Mouse (Mus musculus): ENCODE data around the gene Dhps.
"Not testable (repeated sequence)": the region's sequence is repeated elsewhere in the genome, so short reads cannot be mapped to it uniquely, and the experiment has no call there.

Gene Dhps

DNA sequence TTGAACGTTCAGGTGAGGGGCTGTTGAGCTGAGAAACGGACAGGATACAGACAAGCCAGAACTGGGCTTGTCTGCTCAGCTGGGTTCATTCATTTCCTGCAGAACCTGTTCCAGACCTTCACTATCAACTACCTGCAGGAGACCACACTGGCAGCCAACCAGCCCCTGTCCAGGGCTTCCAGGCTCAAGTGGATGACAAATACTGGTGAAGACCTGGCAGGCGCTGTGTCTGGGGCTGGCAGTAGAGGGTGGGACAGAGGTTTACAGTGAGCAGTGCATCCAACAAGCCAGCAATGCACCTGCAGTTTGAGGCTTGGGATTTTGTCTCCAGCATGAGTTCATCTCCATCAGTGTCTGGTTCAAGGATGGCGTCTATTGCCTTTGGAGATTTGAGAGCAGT, 25.3 kb downstream of the Dhps start:
- no peak for DNase-seq

GRCm38 (mm10) chr8:85100076-85100665, 28.6 kb downstream of the Dhps start:
- no peak for DNase-seq

DNA sequence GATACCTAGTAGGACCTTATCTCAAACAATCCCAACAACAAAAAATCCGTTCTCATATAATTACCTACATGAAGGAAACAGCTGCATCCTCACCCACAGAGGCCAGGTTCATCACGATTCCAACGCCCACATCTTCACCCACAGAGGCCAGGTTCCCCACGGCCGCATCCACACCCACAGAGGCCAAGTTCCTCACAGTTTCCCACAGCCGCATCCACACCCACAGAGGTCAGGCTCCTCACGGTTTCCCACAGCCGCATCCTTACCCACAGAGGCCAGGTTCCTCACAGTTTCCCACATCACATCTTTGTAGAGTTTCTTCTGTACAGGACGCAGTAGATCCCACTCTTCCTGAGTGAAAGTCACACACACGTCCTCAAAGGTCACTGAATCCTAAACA, 41.7 kb downstream of the Dhps start:
- DNase-seq: no peak

DNA sequence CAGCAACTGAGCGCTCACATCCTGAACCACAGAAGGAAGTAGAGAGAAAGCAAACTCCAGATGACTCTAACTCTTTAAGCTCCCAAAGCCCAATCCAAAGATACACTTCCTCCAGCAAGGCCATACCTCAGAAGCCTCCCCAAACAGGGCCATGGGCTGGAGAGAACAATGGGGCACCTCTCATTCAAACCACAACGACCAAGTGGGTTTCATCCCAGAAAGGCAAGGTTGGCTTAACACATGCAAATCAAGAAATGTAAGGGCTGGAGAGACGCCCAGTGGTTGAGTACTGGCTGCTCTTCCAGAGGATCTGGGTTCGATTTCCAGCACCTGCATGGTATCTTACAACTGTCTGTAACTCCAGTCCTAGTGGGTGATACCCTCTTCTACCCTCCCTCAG, 43.9 kb downstream of the Dhps start:
- no peak for DNase-seq

- DNase-seq: no peak
Measured at GRCm38 (mm10) chr8:85116984-85117383, 45.4 kb downstream of the Dhps start.

DNA sequence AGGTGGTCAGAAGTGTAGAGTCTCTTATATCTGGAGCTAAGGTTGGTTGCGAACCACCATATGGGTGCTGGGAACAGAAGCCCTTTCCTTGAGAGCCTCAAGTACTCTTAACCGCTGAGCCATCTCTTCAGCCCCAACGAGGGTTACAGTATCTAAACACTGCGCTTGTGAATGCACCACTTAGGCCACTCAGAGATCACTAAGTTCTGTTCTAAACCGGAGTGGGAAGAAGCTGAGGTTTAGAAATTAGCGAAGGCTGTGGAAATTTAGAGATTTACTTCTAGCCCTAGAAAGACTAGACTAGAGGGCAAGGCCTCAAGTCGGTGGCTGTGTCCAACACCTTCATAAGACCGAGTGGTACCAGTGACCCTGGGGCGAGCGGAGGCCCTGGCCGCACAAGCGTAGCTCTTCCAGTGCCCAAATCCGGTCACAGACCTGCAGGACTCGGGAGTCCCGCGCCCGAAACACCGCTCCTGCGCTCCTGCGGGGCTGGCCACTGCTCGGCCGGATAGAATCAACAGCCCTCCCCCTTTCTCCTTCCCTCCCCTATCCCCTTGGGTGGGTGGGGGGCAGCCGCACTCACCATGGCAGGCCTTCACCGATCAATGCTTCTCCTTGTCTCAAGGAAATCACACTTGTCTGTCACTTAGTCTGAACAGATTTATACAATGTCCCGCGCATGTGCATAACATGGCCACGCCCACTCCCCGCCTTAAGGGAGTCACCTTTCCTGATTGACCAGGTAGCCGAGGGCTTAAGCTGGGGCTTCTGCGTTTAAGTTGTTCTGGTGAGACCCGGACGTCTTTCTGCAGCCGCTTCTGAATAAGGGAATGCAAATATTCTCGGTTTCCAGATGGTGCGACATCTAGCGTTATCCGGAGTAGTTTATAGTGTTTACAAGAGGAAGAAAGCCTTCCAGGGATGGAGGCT, 47.8 kb downstream of the Dhps start:
- peak; percentile 10 to 11 for DNase-seq

DNA sequence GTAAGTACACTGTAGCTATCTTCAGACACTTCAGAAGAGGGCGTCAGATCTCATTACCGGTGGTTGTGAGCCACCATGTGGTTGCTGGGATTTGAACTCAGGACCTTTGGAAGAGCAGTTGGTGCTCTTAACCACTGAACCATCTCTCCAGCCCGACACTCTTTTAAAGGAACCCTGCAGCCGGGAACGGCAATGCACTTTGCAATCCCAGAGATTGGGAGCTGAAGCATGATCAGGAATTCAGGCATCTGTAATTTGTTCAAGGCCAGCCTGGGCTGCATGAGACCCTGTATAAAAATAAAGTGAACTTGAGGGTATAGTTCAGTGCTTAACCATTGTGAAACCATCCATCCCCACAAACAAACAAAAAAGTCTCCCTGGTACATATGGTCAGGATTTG, 48.7 kb downstream of the Dhps start:
- DNase-seq: not testable (repeated sequence)

GRCm38 (mm10) chr8:85122995-85123394, 51.4 kb downstream of the Dhps start, which contains the start of gene Zfp791:
TSS of gene Zfp791 (minus strand) at chr8:85123095.
- DNase-seq: no peak

- no peak for DNase-seq
Measured at GRCm38 (mm10) chr8:85123691-85124090, 52.1 kb downstream of the Dhps start.

Data from thymus, adult 18-20 months (tissue).